Mouse (Mus musculus) neural tube, embryonic 11.5 days (tissue): ENCODE measurements around the gene Mycbp2. TPM values are rescaled to one million over a fixed set of nuclear protein-coding genes. Genes with fewer than 3 reads are reported as not detected.
A peak's percentile ranks its signal among the peaks of the same experiment; 100 is the strongest.

Experiments
- ATAC-seq: fragments of 200-750 bp; cut with Nextera tagmentation; 2 replicates; pipeline ENCODE4 v1.8.0; 2017; ENCODE audit warnings: moderate number of reproducible peaks, mild to moderate bottlenecking, moderate TSS enrichment, moderate library complexity; ENCODE audit not compliant: insufficient read depth, low FRiP score, low TSS enrichment
- DNase-seq: peaks from one replicate; pipeline ENCODE4 v3.0.0-alpha.2; 2015; ENCODE audit warnings: low spot score
- H3K27ac ChIP-seq: fragments of 300-500 bp; sonication (generic); 2 replicates; pipeline ENCODE4 v1.5.1; 2014; ENCODE audit warnings: low read depth, mild to moderate bottlenecking, low read length
- H3K27me3 ChIP-seq: fragments of 300-500 bp; sonication (generic); 2 replicates; pipeline ENCODE4 v1.6.1; 2014; ENCODE audit warnings: mild to moderate bottlenecking, low read length, mixed read lengths; ENCODE audit not compliant: control insufficient read depth, insufficient read depth
- H3K36me3 ChIP-seq: fragments of 300-500 bp; sonication (generic); 2 replicates; pipeline ENCODE4 v1.6.1; 2014; ENCODE audit warnings: mild to moderate bottlenecking, low read length, moderate library complexity, mixed read lengths; ENCODE audit not compliant: control insufficient read depth, insufficient read depth
- H3K4me1 ChIP-seq: fragments of 300-500 bp; sonication (generic); 2 replicates; pipeline ENCODE4 v1.6.1; 2014; ENCODE audit warnings: low read length, mixed read lengths; ENCODE audit not compliant: control insufficient read depth, insufficient read depth
- H3K4me2 ChIP-seq: fragments of 300-500 bp; sonication (generic); 2 replicates; pipeline ENCODE4 v1.6.1; 2014; ENCODE audit warnings: low read depth, mild to moderate bottlenecking, moderate library complexity
- H3K4me3 ChIP-seq: fragments of 300-500 bp; sonication (generic); 2 replicates; pipeline ENCODE4 v1.5.1; 2014; ENCODE audit warnings: low read depth, low read length
- H3K9ac ChIP-seq: fragments of 300-500 bp; sonication (generic); 2 replicates; pipeline ENCODE4 v1.6.1; 2014; ENCODE audit warnings: mild to moderate bottlenecking, low read length
- H3K9me3 ChIP-seq: fragments of 300-500 bp; sonication (generic); 2 replicates; pipeline ENCODE4 v1.6.1; 2016; ENCODE audit warnings: low read length; ENCODE audit not compliant: control insufficient read depth
- WGBS: fragments of 180-500 bp; shearing (Covaris S2); extraction: QIAGEN DNeasy Blood & Tissue Kit; methylation state at CpG from one replicate; pipeline ENCODE4 v1.1.7; 2014; 5-methylcytosine and 5-hydroxymethylcytosine counted together
- polyA plus RNA-seq: library from polyadenylated mRNA; unstranded; fragments of >200 nt; fragmentation: Nextera tagmentation; extraction: Ambion mirVana; gene quantifications from 2 replicates; pipeline ENCODE4 v1.2.1, GENCODE M21; 2014

Gene Mycbp2
- polyA plus RNA-seq, 1 experiment from 2014 or later: 29.4 TPM

GRCm38 (mm10) chr14:103356066-103356465 lies 9.5 kb upstream of the Mycbp2 start:
- no peak overlapping the region for H3K9ac ChIP-seq
- ATAC-seq: no peak
- H3K9me3 ChIP-seq: no peaks in the 10 kb centered on the region
- H3K27ac ChIP-seq: no peak overlapping the region
- H3K36me3 ChIP-seq: no peaks in the 10 kb centered on the region
- 66% methylated on average over 3 of the region's 3 CpGs for WGBS
- no peak overlapping the region for H3K4me3 ChIP-seq
- DNase-seq: no peak
- no peak overlapping the region for H3K4me2 ChIP-seq
- H3K4me1 ChIP-seq: 0 out of 2 replicates have a peak, but pooled peaks cover 2% of the 10 kb centered on the region
- no peaks in the 10 kb centered on the region for H3K27me3 ChIP-seq

DNA sequence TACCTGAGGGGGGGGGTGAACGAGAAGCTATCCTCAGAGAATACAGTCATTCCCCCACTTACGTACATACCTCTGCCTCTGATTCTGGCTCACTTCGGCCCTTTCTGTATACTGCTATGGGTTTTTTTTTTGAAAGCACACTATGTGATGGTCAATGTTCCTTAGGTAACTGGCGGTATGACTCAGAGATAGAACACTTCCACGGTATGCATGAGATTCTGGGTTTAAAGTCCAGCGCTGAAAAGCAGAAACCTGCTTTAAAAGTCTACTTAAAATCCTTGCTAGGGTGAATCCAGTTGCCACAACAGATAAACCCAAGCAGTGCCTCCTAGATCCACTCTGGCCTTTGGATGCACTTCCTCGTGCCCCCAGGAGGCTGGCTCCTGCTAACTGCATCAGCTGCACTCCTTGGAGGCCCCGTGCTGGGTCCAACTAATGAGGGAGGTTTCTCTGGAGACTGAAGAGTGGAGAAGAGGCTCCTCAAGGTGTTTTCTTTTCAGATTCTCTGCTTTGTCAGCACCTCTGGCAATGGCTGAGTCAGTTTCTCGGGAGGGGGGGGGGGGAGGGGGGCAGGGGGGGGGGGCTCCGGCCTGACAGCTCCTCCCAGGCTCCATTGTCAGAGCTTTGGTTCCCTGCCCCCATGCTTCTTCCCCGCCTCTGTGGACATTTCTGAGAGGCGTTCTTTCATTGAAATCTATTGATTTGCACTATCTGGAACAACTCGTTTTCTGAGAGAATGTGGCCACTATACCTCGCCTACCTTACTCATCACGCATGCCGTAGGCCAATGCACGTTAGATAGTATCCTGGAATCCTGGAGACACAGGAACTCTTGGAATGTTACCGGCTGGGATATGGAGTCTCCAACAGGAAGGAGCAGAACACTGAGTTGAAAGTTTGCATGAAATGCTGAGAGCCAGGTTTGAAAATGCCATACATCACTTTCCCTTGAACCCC lies 8.1 kb upstream of the Mycbp2 start:
- H3K36me3 ChIP-seq: no peaks in the 10 kb centered on the region
- 36% methylated on average over 17 of the region's 18 CpGs for WGBS
- no peak overlapping the region for H3K9ac ChIP-seq
- H3K4me3 ChIP-seq: no peak overlapping the region
- H3K4me2 ChIP-seq: 0 out of 2 replicates have a peak overlapping the region, but pooled peaks have one; percentile 10
- ATAC-seq (no peak; the same call in 1 of the 2 replicates), DNase-seq (peak; percentile 39)
- no peak overlapping the region for H3K27ac ChIP-seq
- H3K9me3 ChIP-seq: no peaks in the 10 kb centered on the region
- no peaks in the 10 kb centered on the region for H3K27me3 ChIP-seq
- peaks cover 6% of the 10 kb centered on the region; the same call in 1 of the 2 replicates for H3K4me1 ChIP-seq

- Histone ChIP-seq H3K9me3 (no peaks in the 10 kb centered on the region), H3K4me3 (peak overlapping the region; percentile 76), H3K27me3 (no peaks in the 10 kb centered on the region), H3K4me1 (peaks cover 9% of the 10 kb centered on the region), H3K9ac (peak overlapping the region; percentile 82), H3K36me3 (no peaks in the 10 kb centered on the region), H3K4me2 (peak overlapping the region; percentile 70), H3K27ac (peak overlapping the region; percentile 95)
- ATAC-seq (peak; percentile 69), DNase-seq (peak; percentile 51)
- WGBS: under 1% methylated on average over 37 of the region's 83 CpGs
These were observed 521 bp downstream of the Mycbp2 start for GRCm38 (mm10) chr14:103345858-103346728.

GRCm38 (mm10) chr14:103345486-103345857 lies 1.1 kb downstream of the Mycbp2 start:
- H3K4me1 ChIP-seq: peaks cover 9% of the 10 kb centered on the region
- H3K27me3 ChIP-seq: no peaks in the 10 kb centered on the region
- H3K4me2 ChIP-seq: peak overlapping the region; percentile 70
- WGBS: 3% methylated on average over 6 of the region's 6 CpGs
- no peaks in the 10 kb centered on the region for H3K9me3 ChIP-seq
- DNase-seq (no peak), ATAC-seq (no peak)
- H3K4me3 ChIP-seq: peak overlapping the region; percentile 76
- H3K27ac ChIP-seq: peak overlapping the region; percentile 95; the same call in 1 of the 2 replicates
- peak overlapping the region; percentile 82 for H3K9ac ChIP-seq
- H3K36me3 ChIP-seq: no peaks in the 10 kb centered on the region

- H3K36me3 ChIP-seq: no peaks in the 10 kb centered on the region
- peak overlapping the region; percentile 70 for H3K4me2 ChIP-seq
- no peaks in the 10 kb centered on the region for H3K9me3 ChIP-seq
- H3K27ac ChIP-seq: no peak overlapping the region
- no peak for ATAC-seq
- DNase-seq: no peak
- H3K9ac ChIP-seq: no peak overlapping the region
- WGBS: 51% methylated on average over 2 of the region's 2 CpGs
- peaks cover 7% of the 10 kb centered on the region for H3K4me1 ChIP-seq
- H3K4me3 ChIP-seq: peak overlapping the region; percentile 76
- no peaks in the 10 kb centered on the region for H3K27me3 ChIP-seq
These were observed 1.6 kb downstream of the Mycbp2 start for GRCm38 (mm10) chr14:103345011-103345410.

DNA sequence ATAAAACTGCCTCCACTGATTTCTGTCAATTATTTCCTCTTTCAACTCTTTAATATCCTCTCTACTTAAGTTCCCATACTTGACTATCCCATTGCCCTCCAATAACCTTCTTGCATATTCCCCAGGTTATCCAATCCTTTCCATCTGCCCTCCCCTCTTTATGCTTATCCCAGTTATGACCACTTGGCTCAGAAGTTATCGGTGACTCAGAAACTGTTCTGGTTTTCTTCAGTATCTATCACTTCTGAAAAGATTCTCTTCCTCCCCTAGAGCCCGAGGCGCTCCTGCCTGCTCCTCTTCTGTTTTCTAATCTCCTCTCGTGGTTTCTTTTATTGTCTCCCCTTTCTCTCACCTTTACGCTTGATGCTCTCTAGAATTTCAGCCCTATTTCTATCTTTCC lies 2.8 kb downstream of the Mycbp2 start:
- Histone ChIP-seq H3K4me2 (no peak overlapping the region), H3K27me3 (no peaks in the 10 kb centered on the region), H3K9me3 (no peaks in the 10 kb centered on the region), H3K36me3 (no peaks in the 10 kb centered on the region), H3K9ac (no peak overlapping the region), H3K4me1 (peaks cover 5% of the 10 kb centered on the region; the same call in 1 of the 2 replicates), H3K27ac (no peak overlapping the region), H3K4me3 (no peak overlapping the region)
- no peak for DNase-seq
- no peak for ATAC-seq
- 67% methylated on average over 5 of the region's 5 CpGs for WGBS

DNA sequence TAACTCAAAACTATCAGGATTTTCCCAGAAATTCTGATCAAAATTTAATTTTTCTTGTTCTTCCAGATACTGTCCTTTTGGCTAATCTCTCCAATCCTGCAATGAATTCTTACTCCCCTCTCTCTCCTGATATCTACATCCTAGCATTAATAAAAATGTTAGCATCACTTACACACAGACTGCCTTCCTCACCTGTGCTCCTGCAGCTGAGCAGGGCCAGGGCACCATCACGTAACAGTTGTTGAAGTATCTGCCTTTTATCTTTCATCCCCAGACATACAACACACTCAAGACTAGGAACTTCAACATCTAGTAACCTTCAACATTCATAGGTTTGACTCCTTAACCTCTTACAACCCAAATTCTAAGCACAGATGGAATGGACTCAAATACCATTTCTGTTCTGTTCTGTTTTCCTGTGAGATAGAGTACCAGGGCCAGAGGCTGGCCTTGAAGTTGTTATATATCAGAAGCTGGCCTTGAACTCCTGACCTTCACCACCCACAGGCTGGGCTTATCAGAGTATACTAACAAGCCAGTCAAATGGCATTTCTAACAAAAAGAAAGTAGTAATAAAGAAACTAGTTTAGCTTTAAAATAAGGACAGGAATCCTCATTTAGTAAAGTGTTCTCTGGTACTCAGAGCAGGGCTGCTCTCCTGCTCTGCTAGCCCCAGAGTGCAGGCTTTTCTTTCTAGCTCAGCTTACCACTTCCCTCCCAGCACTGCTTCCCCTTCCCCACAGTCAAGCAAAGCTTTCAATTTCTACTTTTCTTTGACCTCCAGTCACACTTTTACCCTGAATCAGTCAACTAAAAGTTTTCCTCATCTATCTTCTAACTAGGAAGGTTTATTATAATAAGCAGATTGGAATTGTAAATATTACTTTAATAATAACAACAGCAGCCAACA lies 5.0 kb downstream of the Mycbp2 start:
- no peaks in the 10 kb centered on the region for H3K27me3 ChIP-seq
- no peak overlapping the region for H3K9ac ChIP-seq
- H3K4me1 ChIP-seq: peaks cover 5% of the 10 kb centered on the region; the same call in 1 of the 2 replicates
- H3K9me3 ChIP-seq: no peaks in the 10 kb centered on the region
- DNase-seq (no peak), ATAC-seq (no peak)
- no peak overlapping the region for H3K4me2 ChIP-seq
- H3K27ac ChIP-seq: no peak overlapping the region
- H3K36me3 ChIP-seq: no peaks in the 10 kb centered on the region
- H3K4me3 ChIP-seq: no peak overlapping the region
- WGBS: 80% methylated on average over 1 of the region's 1 CpGs

DNA sequence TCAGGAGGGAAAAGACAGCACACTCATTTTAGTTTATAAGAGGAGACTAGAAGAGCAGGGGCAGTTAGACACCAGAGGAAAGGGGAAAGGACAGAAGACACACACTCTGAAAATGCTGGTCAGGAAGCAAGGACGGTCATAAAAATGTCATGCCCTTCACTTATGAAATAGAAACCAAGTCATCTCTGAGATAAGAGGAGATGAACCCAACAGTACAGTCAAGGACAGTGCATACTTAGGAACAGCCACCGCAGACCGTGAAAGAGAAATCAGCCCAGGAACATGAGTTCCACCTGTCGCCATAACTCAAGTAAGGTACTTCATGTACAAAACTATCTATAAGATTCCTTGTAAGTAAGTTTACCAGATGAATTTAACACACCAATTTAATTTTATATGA lies 33.7 kb downstream of the Mycbp2 start:
- WGBS: 98% methylated on average over 4 of the region's 4 CpGs
- no peaks in the 10 kb centered on the region for H3K4me1 ChIP-seq
- H3K9ac ChIP-seq: no peak overlapping the region
- peaks cover 9% of the 10 kb centered on the region for H3K36me3 ChIP-seq
- H3K4me2 ChIP-seq: no peak overlapping the region
- H3K4me3 ChIP-seq: no peak overlapping the region
- H3K27ac ChIP-seq: no peak overlapping the region
- no peak for ATAC-seq
- no peaks in the 10 kb centered on the region for H3K27me3 ChIP-seq
- DNase-seq: no peak
- no peaks in the 10 kb centered on the region for H3K9me3 ChIP-seq
